Mouse (Mus musculus): ENCODE measurements around the gene Lrmp.

GRCm38 (mm10) chr6:145100923-145101322 lies 14.5 kb upstream of the Lrmp start:
- TF ChIP-seq CTCF (IDR thresholded peaks at IDR 0.05; ENCODE audit: extremely low read depth, insufficient read depth, insufficient read length, insufficient replicate concordance) (no peak), POLR2A (IDR thresholded peaks at IDR 0.05; ENCODE audit: low read depth, low read length) (no peak)
